Mouse (Mus musculus): ENCODE results near the gene Zfp780b. TPM values are rescaled to one million over a fixed set of nuclear protein-coding genes. Genes with fewer than 3 reads are reported as not detected.

The Zfp780b gene
- polyA plus RNA-seq (2017; shearing (Covaris generic)) = 11.0 TPM

DNA sequence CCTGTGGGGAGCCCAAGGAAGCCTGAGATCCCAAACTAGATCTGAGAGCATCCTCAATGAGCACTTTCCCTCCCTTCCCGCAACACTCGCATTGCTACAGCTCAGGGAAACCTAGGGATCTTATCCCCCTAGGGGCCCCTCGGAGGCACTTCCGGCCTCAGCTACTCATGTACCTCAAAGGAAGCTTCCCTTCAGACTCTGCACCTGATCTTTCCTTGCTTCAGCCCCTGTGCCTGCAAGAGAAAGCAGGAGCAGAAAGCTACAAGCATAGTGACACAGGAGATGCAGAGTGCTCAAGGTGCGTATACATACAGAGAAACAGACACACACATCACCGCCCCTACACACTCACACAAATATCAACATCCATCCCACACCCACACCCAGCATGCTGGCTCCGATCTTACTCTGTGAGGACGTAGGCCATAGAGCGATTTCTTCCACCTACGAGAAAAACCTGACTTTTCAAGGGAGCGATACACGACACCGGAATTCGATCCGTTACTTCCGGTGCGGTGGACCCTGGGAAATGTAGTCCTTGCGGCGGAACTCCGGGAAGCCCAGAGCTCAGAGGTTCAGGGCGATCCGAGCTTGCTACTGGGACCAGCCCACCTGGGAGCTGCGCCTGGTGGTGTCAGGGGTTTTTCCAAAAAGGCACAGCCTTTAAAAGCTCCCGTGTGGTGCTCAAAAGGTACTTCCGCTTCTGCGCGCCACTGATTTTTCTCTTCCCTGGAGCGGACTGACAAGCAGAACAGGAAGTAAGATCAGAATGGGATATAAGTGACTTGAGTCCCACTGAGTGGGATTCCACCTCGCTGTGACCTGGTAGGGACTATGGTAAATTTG lies at the start of gene Zfp780b:
Zfp780b (minus strand) TSS at position 489 of the 846 bp plus-strand sequence.

DNA sequence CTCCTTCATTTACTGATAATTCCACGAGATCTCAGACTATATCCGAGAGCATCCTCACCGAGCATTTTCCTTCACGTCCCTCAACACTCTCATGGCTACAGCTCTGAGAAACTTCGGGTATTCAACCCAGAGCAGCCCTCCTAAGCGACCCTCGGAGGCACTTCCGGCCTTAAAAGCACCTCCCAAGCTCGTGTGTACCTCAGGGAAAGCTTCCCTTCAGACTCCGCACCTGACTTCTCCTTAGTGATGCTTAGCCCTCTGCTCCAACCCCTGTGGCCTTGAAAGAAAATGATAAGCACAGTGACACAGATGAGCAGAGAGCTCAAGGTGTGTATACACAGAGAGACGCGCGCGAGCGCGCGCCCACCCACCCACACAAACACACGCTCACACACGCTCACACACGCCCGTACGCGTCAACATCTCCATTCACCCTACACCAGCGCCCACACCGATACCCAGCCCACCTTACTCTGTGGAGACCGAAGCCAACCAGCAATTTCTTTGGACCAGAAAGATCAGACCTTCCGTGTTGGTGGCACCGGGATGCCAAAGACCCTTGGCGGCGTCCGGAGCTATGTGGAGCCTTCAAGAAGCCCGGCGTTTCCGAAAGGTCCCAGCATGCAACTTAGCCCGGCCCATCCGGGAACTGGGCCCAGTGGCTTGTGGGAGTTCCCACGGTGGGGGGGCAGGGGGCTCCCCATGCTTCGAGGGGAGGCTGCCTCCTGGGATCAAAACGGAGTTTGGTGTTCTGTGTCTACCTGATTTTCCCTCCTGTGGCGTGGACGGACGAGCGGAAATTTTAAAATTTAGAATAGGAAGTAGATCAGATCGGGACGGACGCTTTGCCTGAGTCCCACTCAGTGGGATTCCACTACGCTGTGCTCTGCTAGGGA lies 34.8 kb upstream of the Zfp780b start, which contains the start of gene Zfp850:
Zfp850 (minus strand) TSS at position 567 of the 896 bp plus-strand sequence.

DNA sequence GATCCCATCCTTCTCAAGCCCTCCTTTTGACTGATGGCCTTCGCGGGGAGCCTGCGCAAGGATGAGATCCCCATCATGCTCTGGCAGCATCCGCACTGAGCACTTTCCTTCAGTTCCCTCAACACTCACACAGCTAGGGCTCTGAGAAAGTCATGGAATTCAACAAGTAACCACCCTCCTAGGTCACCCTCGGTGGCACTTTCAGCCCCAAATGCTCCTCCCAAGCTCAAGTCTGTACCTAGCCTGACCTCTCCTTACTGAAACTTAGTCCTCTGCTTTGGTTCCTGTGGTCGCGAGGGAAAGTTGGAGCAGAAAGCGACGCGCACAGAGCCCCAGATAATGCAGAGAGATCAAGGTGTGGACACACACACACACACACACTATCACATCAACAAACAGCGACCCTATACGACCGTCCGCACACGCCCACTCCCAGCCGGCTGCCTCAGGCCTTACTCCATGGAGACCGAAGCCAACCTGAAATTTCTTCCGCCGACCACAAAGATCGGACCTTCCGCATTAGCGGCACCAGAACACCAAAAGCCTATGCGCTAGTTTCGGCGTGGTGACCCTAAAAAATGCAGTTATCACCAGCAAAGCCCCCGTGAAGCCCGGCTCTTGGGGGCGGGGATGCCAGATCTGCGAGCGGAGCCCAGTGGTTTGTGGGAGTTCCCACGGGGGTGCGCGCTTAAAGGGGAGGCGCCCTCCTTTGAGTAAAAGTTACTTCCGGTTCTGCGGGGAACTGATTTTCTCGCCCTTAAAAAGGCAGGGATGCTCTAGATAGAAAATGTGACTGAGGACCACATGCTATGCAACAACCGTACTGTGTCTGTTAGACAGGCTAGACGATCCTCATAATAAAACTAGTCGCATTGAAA lies 49.9 kb downstream of the Zfp780b start, which contains the start of gene Zfp974:
Zfp974 (minus strand) TSS at position 643 of the 878 bp plus-strand sequence.

Other genes starting within 250 kb of the Zfp780b start
- gene Zfp60, start 247.8 kb downstream of the Zfp780b start, polyA plus RNA-seq (2017; shearing (Covaris generic)) = 17.3 TPM
- 3.1 TPM for gene Zfp626, start 172.0 kb downstream of the Zfp780b start, polyA plus RNA-seq (2017; shearing (Covaris generic))
- 9.7 TPM for gene Zfp59, start 140.6 kb downstream of the Zfp780b start, polyA plus RNA-seq (2017; shearing (Covaris generic))
- 10.6 TPM for gene Zfp607a, start 121.6 kb downstream of the Zfp780b start, polyA plus RNA-seq (2017; shearing (Covaris generic))
- gene Zfp974, start 49.7 kb downstream of the Zfp780b start, polyA plus RNA-seq (2017; shearing (Covaris generic)) = 9.2 TPM
- gene Zfp850, start 34.9 kb upstream of the Zfp780b start, polyA plus RNA-seq (2017; shearing (Covaris generic)) = 5.6 TPM
- gene Psmc4, start 70.9 kb upstream of the Zfp780b start, polyA plus RNA-seq (2017; shearing (Covaris generic)) = 208 TPM
- 0.04 TPM for gene Fcgbp, start 92.1 kb upstream of the Zfp780b start, polyA plus RNA-seq (2017; shearing (Covaris generic))
- gene 9530053A07Rik, start 150.3 kb upstream of the Zfp780b start, polyA plus RNA-seq (2017; shearing (Covaris generic)) = not detected
- gene Fbl, start 190.5 kb upstream of the Zfp780b start, polyA plus RNA-seq (2017; shearing (Covaris generic)) = 174 TPM
- 14.0 TPM for gene Dyrk1b, start 200.3 kb upstream of the Zfp780b start, polyA plus RNA-seq (2017; shearing (Covaris generic))

Measured in CD4-positive, CD25-positive, alpha-beta regulatory T cell (primary cell).